Mouse (Mus musculus) adrenal gland, adult 10 weeks (tissue): Measurements from ENCODE around the gene Fbxw19. TPM values are rescaled to one million over a fixed set of nuclear protein-coding genes. Genes with fewer than 3 reads are reported as not detected.

Experiments
- polyA plus RNA-seq: library from polyadenylated mRNA; stranded (reverse); fragments of 350-450 nt; fragmentation: Illumina TruSeq; extraction: RNeasy Lipid Tissue Mini Kit (QIAGEN cat#74804); gene quantifications from one replicate; pipeline ENCODE4 v1.2.3, GENCODE M21; 2014; ENCODE audit warnings: low read depth, low replicate concordance

Gene Fbxw19
- polyA plus RNA-seq: not detected

DNA sequence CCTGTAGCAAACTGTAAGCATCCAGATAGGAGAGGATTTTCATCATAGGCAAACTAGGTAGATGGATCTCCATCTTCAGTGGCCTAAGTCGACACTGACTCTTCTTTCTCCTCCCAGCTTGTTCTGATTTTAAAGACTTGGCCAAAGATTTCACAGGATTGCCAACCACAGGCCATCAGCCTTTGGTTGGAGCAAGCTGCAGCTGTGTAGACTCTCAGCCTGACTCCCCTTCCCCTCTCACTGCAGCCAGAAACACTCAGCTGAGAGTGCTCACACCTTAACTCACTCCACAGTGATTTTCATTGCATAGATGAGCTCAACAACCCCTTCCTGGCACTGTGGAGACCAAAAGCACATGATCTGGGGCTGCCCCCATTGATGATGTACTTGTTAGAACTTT, at the start of gene Fbxw19:
Gene Fbxw19 (minus strand): TSS at position 101 of the 400 bp plus-strand sequence.

DNA sequence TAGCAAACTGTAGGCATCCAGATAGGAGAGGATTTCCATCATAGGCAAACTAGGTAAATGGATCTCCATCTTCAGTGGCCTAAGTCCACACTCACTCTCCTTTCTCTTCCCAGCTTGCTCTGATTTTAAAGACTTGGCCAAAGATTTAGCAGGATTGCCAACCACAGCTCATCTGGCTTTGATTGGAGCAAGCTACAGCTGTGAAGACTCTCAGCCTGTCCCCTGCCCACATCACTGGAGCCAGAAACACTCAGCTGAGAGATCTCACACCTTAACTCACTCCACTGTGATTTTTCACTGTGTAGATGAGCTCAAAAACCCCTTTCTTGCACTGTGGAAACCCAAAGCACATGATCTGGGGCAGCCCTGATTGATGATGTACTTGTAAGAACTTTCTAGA, 46.6 kb downstream of the Fbxw19 start, which contains the start of gene Fbxw16:
Gene Fbxw16 (minus strand): TSS at position 101 of the 400 bp plus-strand sequence.

Other genes with a start within 250 kb of the Fbxw19 start
- gene Fbxw14, start 208.2 kb downstream of the Fbxw19 start, polyA plus RNA-seq: not detected
- gene Fbxw28, start 156.2 kb downstream of the Fbxw19 start, polyA plus RNA-seq: not detected
- not detected for gene Fbxw22, start 91.6 kb downstream of the Fbxw19 start, polyA plus RNA-seq
- not detected for gene Fbxw16, start 46.7 kb downstream of the Fbxw19 start, polyA plus RNA-seq
- gene Fbxw15, start 72.4 kb upstream of the Fbxw19 start, polyA plus RNA-seq: not detected
- gene Fbxw24, start 130.2 kb upstream of the Fbxw19 start, polyA plus RNA-seq: not detected
- not detected for gene Fbxw25, start 168.8 kb upstream of the Fbxw19 start, polyA plus RNA-seq
- not detected for gene Fbxw18, start 206.8 kb upstream of the Fbxw19 start, polyA plus RNA-seq